ENCODE assay signal across 8 mouse cellular contexts in genomic region chr8:95080381-95081341, GRCm38 (mm10). TPM values are rescaled to one million over a fixed set of nuclear protein-coding genes. Genes with fewer than 3 reads are reported as not detected.
DNase-seq lines count a peak whose midpoint lies in the region; ATAC-seq and TF ChIP-seq lines count a peak whose summit lies in the region.

Katnb1 (plus strand) TSS chr8:95081186.

- H3K36me3 ChIP-seq in forebrain, embryonic 10.5 days (replicated peaks): peaks cover 24% of the 10 kb centered on the region
- H3K36me3 ChIP-seq in heart, embryonic 15.5 days: peaks cover 6% of the 10 kb centered on the region; the same call in 1 of the 2 replicates
- no peaks in the 10 kb centered on the region for H3K36me3 ChIP-seq in liver, embryonic 14.5 days (replicated peaks; ENCODE audit: control insufficient read depth, insufficient read depth, low read depth)
- H3K36me3 ChIP-seq in neural tube, embryonic 11.5 days (ENCODE audit: control insufficient read depth, insufficient read depth, low read length): no peaks in the 10 kb centered on the region
- peaks cover 2% of the 10 kb centered on the region; the same call in 1 of the 2 replicates for H3K36me3 ChIP-seq in stomach, postnatal 0 days (ENCODE audit: control insufficient read depth, insufficient read depth, low read length)

- no peak for TF ChIP-seq CTCF in liver, embryonic 14.5 days (IDR thresholded peaks at IDR 0.05; ENCODE audit: low read depth)
- TF ChIP-seq CTCF in stomach, postnatal 0 days (IDR thresholded peaks at IDR 0.05; ENCODE audit: low read depth): no peak

- peaks cover 27% of the 10 kb centered on the region for H3K4me1 ChIP-seq in forebrain, embryonic 10.5 days
- peaks cover 12% of the 10 kb centered on the region for H3K4me1 ChIP-seq in heart, embryonic 15.5 days (replicated peaks)
- peaks cover 18 to 22% of the 10 kb centered on the region in 2 experiments for H3K4me1 ChIP-seq in liver, embryonic 14.5 days (replicated peaks; ENCODE audit: control insufficient read depth in 2 of 2, insufficient read depth in 2 of 2, low read length in 1 of 2)
- H3K4me1 ChIP-seq in neural tube, embryonic 11.5 days (ENCODE audit: control insufficient read depth, insufficient read depth, low read length): peaks cover 8% of the 10 kb centered on the region; the same call in 1 of the 2 replicates
- no peaks in the 10 kb centered on the region for H3K4me1 ChIP-seq in stomach, postnatal 0 days (replicated peaks; ENCODE audit: control insufficient read depth, insufficient read depth)

- H3K9me3 ChIP-seq in forebrain, embryonic 10.5 days: no peaks in the 10 kb centered on the region
- no peaks in the 10 kb centered on the region for H3K9me3 ChIP-seq in heart, embryonic 15.5 days (replicated peaks)
- H3K9me3 ChIP-seq in liver, embryonic 14.5 days (ENCODE audit: control insufficient read depth, low read length): no peaks in the 10 kb centered on the region
- H3K9me3 ChIP-seq in neural tube, embryonic 11.5 days (ENCODE audit: control insufficient read depth, low read length): no peaks in the 10 kb centered on the region; the same call in 1 of the 2 replicates
- H3K9me3 ChIP-seq in stomach, postnatal 0 days (ENCODE audit: control insufficient read depth, low read length): no peaks in the 10 kb centered on the region

- H3K4me3 ChIP-seq in forebrain, embryonic 10.5 days: peak within 1 kb of the TSS; percentile 82
- H3K4me3 ChIP-seq in heart, embryonic 15.5 days: peak within 1 kb of the TSS; percentile 90
- H3K4me3 ChIP-seq in liver, embryonic 14.5 days (ENCODE audit: insufficient read depth in 1 of 2, low read depth in 2 of 2, low read length in 2 of 2): peak within 1 kb of the TSS; percentile 86 to 92
- H3K4me3 ChIP-seq in neural tube, embryonic 11.5 days (ENCODE audit: low read depth, low read length): peak within 1 kb of the TSS; percentile 71
- peak within 1 kb of the TSS; percentile 71 for H3K4me3 ChIP-seq in stomach, postnatal 0 days (ENCODE audit: low read depth, low read length)

- under 1% methylated on average over 47 of the region's 47 CpGs for WGBS in forebrain, embryonic 10.5 days
- WGBS in heart, embryonic 15.5 days: under 1% methylated on average over 47 of the region's 47 CpGs
- under 1% methylated on average over 47 of the region's 47 CpGs for WGBS in liver, embryonic 14.5 days (ENCODE audit: insufficient replicate concordance)
- WGBS in neural tube, embryonic 11.5 days: under 1% methylated on average over 47 of the region's 47 CpGs
- WGBS in stomach, postnatal 0 days: under 1% methylated on average over 47 of the region's 47 CpGs

- H3K27ac ChIP-seq in forebrain, embryonic 10.5 days: peak within 1 kb of the TSS; percentile 89
- H3K27ac ChIP-seq in heart, embryonic 15.5 days: peak within 1 kb of the TSS; percentile 80
- H3K27ac ChIP-seq in liver, embryonic 14.5 days: peak within 1 kb of the TSS; percentile 75
- peak within 1 kb of the TSS; percentile 42; the same call in 1 of the 2 replicates for H3K27ac ChIP-seq in neural tube, embryonic 11.5 days (ENCODE audit: low read depth, low read length)
- H3K27ac ChIP-seq in stomach, postnatal 0 days (replicated peaks): peak within 1 kb of the TSS; percentile 73

- peak; percentile 95 for ATAC-seq in heart, embryonic 15.5 days (replicated peaks; ENCODE audit: insufficient number of reproducible peaks, insufficient read depth, low FRiP score, low read depth)
- peak; percentile 93 for ATAC-seq in liver, embryonic 14.5 days (ENCODE audit: insufficient read depth)
- ATAC-seq in neural tube, embryonic 11.5 days (ENCODE audit: insufficient read depth, low FRiP score, low TSS enrichment): peak; percentile 97
- ATAC-seq in stomach, postnatal 0 days (ENCODE audit: low FRiP score, low TSS enrichment): peak; percentile 98

- H3K4me2 ChIP-seq in heart, embryonic 15.5 days: peak within 1 kb of the TSS; percentile 93
- peak within 1 kb of the TSS; percentile 94 for H3K4me2 ChIP-seq in liver, embryonic 14.5 days (ENCODE audit: low read depth)
- H3K4me2 ChIP-seq in neural tube, embryonic 11.5 days (ENCODE audit: low read depth): peak within 1 kb of the TSS; percentile 89
- H3K4me2 ChIP-seq in stomach, postnatal 0 days (replicated peaks; ENCODE audit: low read depth): peak within 1 kb of the TSS; percentile 81

- peak; percentile 98 for DNase-seq in CD8-positive naive resting alpha-beta T cell, adult 2 months (ENCODE audit: low read depth in 2 of 2, low spot score in 2 of 2)
- peak; percentile 100 for DNase-seq in c-Kit-positive CD71-negative TER-119-negative erythroid progenitor cells, embryonic 14.5 days (ENCODE audit: low read depth)
- peak; percentile 98 for DNase-seq in forebrain, embryonic 10.5 days (ENCODE audit: extremely low spot score, low spot score)
- peak; percentile 99 for DNase-seq in kidney, postnatal 25 days
- peak; percentile 100 for DNase-seq in liver, embryonic 14.5 days (ENCODE audit: low read depth in 3 of 3, low spot score in 3 of 3)
- DNase-seq in neural tube, embryonic 11.5 days (ENCODE audit: low spot score): peak; percentile 98
- DNase-seq in stomach, postnatal 0 days (ENCODE audit: low spot score): peak; percentile 97

- peak within 1 kb of the TSS; percentile 73 for H3K9ac ChIP-seq in heart, embryonic 15.5 days
- H3K9ac ChIP-seq in liver, embryonic 14.5 days (replicated peaks): peak within 1 kb of the TSS; percentile 87
- H3K9ac ChIP-seq in neural tube, embryonic 11.5 days (ENCODE audit: low read length): peak within 1 kb of the TSS; percentile 83
- peak within 1 kb of the TSS; percentile 76 for H3K9ac ChIP-seq in stomach, postnatal 0 days (ENCODE audit: low read length)

- no peaks in the 10 kb centered on the region for H3K27me3 ChIP-seq in forebrain, embryonic 10.5 days (ENCODE audit: poor library complexity, severe bottlenecking)
- no peaks in the 10 kb centered on the region for H3K27me3 ChIP-seq in heart, embryonic 15.5 days
- H3K27me3 ChIP-seq in liver, embryonic 14.5 days (ENCODE audit: control insufficient read depth, insufficient read depth, low read length): no peaks in the 10 kb centered on the region
- H3K27me3 ChIP-seq in neural tube, embryonic 11.5 days (ENCODE audit: control insufficient read depth, insufficient read depth, low read length): no peaks in the 10 kb centered on the region
- no peaks in the 10 kb centered on the region for H3K27me3 ChIP-seq in stomach, postnatal 0 days (ENCODE audit: control insufficient read depth, insufficient read depth, low read length)

- TF ChIP-seq EP300 in liver, embryonic 14.5 days (IDR thresholded peaks at IDR 0.05; ENCODE audit: low read depth): peak; percentile 86
- peak; percentile 99 for TF ChIP-seq EP300 in stomach, postnatal 0 days (optimal IDR thresholded peaks at IDR 0.05)

RNA-seq across cellular contexts. Expression of gene Katnb1, which starts in this region (rescaled TPM):
- polyA plus RNA-seq in forebrain, embryonic 10.5 days (2016; fragmentation: Nextera tagmentation; extraction: Ambion mirVana): 30.7 and 33.1 TPM in 2 replicates
- polyA plus RNA-seq in heart, embryonic 15.5 days (2015; fragmentation: Nextera tagmentation; extraction: Ambion mirVana): 15.3 and 19.8 TPM in 2 replicates
- polyA plus RNA-seq in liver, embryonic 14.5 days (2012; rRNA removed): 7.4 and 8.4 TPM in 2 replicates
- polyA plus RNA-seq in liver, embryonic 14.5 days (2014; fragmentation: Nextera tagmentation; extraction: Ambion mirVana): 8.0 and 10.1 TPM in 2 replicates
- polyA plus RNA-seq in neural tube, embryonic 11.5 days (2014; fragmentation: Nextera tagmentation; extraction: Ambion mirVana): 29.2 and 32.5 TPM in 2 replicates
- 11.6 and 12.4 TPM in 2 replicates for polyA plus RNA-seq in stomach, postnatal 0 days (2015; fragmentation: Nextera tagmentation; extraction: Ambion mirVana)

Comparison
In these comparisons a context has a peak if more than half of its experiments do, and no peak if none do; other contexts are left out.
1. Peak in every context shown above with its lines: DNase-seq, ATAC-seq, H3K4me3 ChIP-seq and H3K27ac ChIP-seq.